Mouse (Mus musculus): Measurements from ENCODE around the gene Hcrtr2. TPM values are rescaled to one million over a fixed set of nuclear protein-coding genes. Genes with fewer than 3 reads are reported as not detected.

Hcrtr2 gene
- not detected for polyA plus RNA-seq (2014; fragmentation: Illumina TruSeq; extraction: RNeasy Lipid Tissue Mini Kit (QIAGEN cat#74804); ENCODE audit: low read depth, low replicate concordance)

DNA sequence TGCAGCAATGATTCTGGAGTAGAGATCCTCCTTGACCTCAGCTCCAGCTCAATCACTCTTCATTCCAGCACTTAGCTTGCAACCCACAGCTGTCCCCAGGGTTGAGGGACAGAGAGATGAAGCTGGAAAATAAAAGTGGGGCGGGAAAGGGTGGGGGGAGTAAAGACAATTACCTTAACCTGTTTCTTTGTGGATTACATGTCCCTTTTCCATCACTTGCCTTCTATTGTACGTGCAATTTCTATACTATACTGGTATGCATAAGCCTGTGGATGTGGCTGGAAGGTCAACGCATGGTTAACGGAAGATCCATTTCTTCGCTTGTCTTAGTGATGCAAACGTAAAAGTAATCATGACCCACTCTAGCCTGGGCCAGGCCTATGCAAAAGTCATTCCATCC lies at the start of gene Hcrtr2:
Hcrtr2 (minus strand) TSS at position 101 of the 400 bp plus-strand sequence.

DNA sequence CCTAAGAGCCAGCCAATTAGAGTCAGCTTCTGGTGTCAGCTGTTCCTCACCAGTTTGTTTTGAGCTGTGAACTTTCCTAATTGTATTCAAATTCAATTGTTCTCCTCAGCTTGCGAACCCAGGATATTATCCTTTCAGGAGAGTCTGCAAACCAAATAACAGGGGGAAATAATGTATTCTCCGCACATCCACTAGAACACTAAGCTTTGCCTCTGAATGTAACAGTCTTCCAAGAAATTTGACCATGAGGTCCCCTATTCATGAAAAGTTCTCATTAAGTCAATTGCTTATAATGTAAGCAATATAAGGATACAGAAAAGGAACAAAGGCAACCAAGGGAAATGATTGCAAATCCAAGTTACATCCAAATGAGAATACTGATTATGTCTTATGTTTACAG lies 110.1 kb downstream of the Hcrtr2 start, which contains the start of gene Gfral:
Gfral (minus strand) TSS at position 101 of the 400 bp plus-strand sequence.

Other genes starting within 250 kb of the Hcrtr2 start
- not detected for gene Gfral, start 110.2 kb downstream of the Hcrtr2 start, polyA plus RNA-seq (2014; fragmentation: Illumina TruSeq; extraction: RNeasy Lipid Tissue Mini Kit (QIAGEN cat#74804); ENCODE audit: low read depth, low replicate concordance)
- 0.13 TPM for gene Fam83b, start 243.3 kb upstream of the Hcrtr2 start, polyA plus RNA-seq (2014; fragmentation: Illumina TruSeq; extraction: RNeasy Lipid Tissue Mini Kit (QIAGEN cat#74804); ENCODE audit: low read depth, low replicate concordance)

Measured in heart, adult 10 weeks (tissue).